Mouse (Mus musculus): ENCODE data around the gene Mavs. TPM values are rescaled to one million over a fixed set of nuclear protein-coding genes. Genes with fewer than 3 reads are reported as not detected.

The Mavs gene
- polyA plus RNA-seq, 1 experiment, result 47.6 TPM

DNA sequence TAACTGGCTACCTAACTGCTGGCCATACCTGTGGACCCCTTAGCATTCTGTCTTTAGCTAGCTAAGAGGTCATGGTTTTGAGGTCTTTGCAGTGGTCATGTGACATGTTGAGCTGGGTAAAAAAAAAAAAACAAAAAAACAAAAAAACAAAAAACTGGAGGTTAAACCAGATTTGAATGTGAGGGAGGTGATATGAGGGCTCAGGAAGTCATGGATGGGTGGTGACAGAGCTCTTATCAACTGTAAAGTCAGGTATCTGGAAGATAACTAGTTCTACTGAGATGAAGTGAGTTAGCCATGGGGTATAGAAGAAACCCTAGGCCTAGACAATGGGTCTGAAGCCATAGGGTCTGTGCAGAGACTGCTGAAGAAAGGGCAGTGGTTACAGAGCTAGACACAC, 8.3 kb downstream of the Mavs start:
- H3K27me3 ChIP-seq (ENCODE audit: control insufficient read depth, insufficient read depth, low read length), result no peaks in the 10 kb centered on the region
- no peak overlapping the region for H3K27ac ChIP-seq (ENCODE audit: insufficient read depth, low read length)
- TF ChIP-seq CTCF (IDR thresholded peaks at IDR 0.05; ENCODE audit: extremely low read depth, insufficient read depth, insufficient read length, insufficient replicate concordance) (no peak), POLR2A (IDR thresholded peaks at IDR 0.05; ENCODE audit: low read depth, low read length) (no peak)
- no peak overlapping the region for H3K4me3 ChIP-seq (ENCODE audit: extremely low read depth, insufficient read depth, insufficient read length)
- H3K36me3 ChIP-seq (ENCODE audit: control insufficient read depth, insufficient read depth, low read length), result peaks cover 65% of the 10 kb centered on the region
- H3K4me1 ChIP-seq (ENCODE audit: control insufficient read depth, insufficient read depth, insufficient read length), result no peaks in the 10 kb centered on the region
- no peak for DNase-seq (ENCODE audit: low read depth in 1 of 2, low spot score in 2 of 2)

DNA sequence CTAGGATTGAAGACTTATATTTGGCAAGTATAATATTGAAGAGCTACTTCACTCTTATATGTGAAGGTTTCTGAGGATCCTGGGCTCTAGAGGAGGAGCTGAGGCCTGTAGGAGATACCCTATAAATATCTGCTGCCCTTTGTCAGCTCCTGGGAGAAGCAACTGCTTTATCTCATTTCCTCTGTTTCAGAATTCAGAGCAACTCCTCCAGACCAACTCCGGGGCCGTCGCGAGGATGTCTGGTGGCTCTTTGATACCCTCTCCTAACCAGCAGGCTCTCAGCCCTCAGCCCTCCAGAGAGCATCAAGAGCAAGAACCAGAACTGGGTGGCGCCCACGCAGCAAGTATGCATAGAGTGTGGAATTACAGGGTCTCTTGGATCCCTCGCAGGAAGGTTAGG, 9.1 kb downstream of the Mavs start:
- peaks cover 66% of the 10 kb centered on the region for H3K36me3 ChIP-seq (ENCODE audit: control insufficient read depth, insufficient read depth, low read length)
- no peak overlapping the region for H3K4me3 ChIP-seq (ENCODE audit: extremely low read depth, insufficient read depth, insufficient read length)
- no peaks in the 10 kb centered on the region for H3K4me1 ChIP-seq (ENCODE audit: control insufficient read depth, insufficient read depth, insufficient read length)
- 89% methylated on average over 7 of the region's 7 CpGs for WGBS
- DNase-seq (ENCODE audit: low read depth in 1 of 2, low spot score in 2 of 2), result no peak
- no peak overlapping the region for H3K27ac ChIP-seq (ENCODE audit: insufficient read depth, low read length)
- TF ChIP-seq CTCF (IDR thresholded peaks at IDR 0.05; ENCODE audit: extremely low read depth, insufficient read depth, insufficient read length, insufficient replicate concordance), result no peak
- TF ChIP-seq POLR2A (IDR thresholded peaks at IDR 0.05; ENCODE audit: low read depth, low read length), result no peak
- no peaks in the 10 kb centered on the region for H3K27me3 ChIP-seq (ENCODE audit: control insufficient read depth, insufficient read depth, low read length)

DNA sequence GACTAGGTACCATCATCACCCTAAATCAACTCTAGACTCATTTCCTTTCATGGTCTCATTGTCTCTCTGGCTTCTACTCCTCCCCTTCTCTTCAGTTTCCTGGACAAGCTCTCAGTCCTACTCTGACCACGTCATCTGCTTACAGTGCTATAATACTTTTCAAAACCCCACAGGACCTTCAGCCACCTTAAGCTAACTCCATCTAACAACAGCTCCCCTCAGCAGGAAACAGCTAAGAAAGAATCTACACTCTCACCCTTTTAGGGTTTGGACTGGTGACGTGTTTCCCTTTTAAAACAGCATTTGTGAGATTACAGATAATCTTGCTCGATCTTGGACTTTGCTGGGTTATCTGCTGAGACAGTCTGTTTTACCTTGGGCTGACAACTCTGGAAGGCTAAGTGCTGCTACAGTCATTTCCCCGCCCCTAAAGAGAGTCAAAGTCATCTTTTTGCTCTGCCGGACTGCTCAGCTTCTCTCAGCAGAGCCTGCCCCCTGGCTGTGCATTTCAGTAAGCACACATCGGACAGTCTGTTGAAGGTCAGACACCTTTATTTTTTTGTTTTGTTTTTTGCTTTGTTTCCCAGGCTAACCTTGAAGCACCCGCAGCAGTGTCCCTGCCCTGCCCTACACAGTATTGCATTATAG, 19.9 kb downstream of the Mavs start:
- Histone ChIP-seq H3K27me3 (ENCODE audit: control insufficient read depth, insufficient read depth, low read length) (no peaks in the 10 kb centered on the region), H3K27ac (ENCODE audit: insufficient read depth, low read length) (no peak overlapping the region), H3K4me1 (ENCODE audit: control insufficient read depth, insufficient read depth, insufficient read length) (no peaks in the 10 kb centered on the region), H3K4me3 (ENCODE audit: extremely low read depth, insufficient read depth, insufficient read length) (no peak overlapping the region), H3K36me3 (ENCODE audit: control insufficient read depth, insufficient read depth, low read length) (peaks cover 2% of the 10 kb centered on the region; the same call in 1 of the 2 replicates)
- TF ChIP-seq CTCF (IDR thresholded peaks at IDR 0.05; ENCODE audit: extremely low read depth, insufficient read depth, insufficient read length, insufficient replicate concordance), result peak; percentile 86; the same call in 1 of the 2 replicates
- no peak for TF ChIP-seq POLR2A (IDR thresholded peaks at IDR 0.05; ENCODE audit: low read depth, low read length)
- peak; percentile 47 to 69 for DNase-seq (ENCODE audit: low read depth in 1 of 2, low spot score in 2 of 2)
- WGBS, result 8% methylated on average over 7 of the region's 7 CpGs

DNA sequence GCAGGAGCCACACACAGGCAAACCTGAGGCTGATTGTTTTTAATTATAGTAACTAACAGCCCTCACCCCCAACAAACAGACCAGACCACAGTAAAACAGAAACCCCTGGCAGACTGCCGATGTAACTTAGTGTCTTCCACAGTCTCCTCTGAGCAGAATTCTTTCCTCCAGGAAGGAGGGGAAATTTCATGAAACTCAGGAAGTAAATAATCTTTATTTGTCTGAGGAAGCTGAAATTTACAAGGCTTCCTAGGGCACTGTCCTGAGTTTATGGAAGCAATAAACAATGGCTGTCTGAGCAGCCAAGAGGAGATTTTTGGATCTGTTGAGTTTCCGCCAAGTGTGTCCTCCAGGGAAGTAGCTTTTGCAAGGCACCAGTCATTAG, 20.5 kb downstream of the Mavs start:
- DNase-seq (ENCODE audit: low read depth in 1 of 2, low spot score in 2 of 2), result no peak
- Histone ChIP-seq H3K4me1 (ENCODE audit: control insufficient read depth, insufficient read depth, insufficient read length) (no peaks in the 10 kb centered on the region), H3K27me3 (ENCODE audit: control insufficient read depth, insufficient read depth, low read length) (no peaks in the 10 kb centered on the region), H3K36me3 (ENCODE audit: control insufficient read depth, insufficient read depth, low read length) (no peaks in the 10 kb centered on the region), H3K4me3 (ENCODE audit: extremely low read depth, insufficient read depth, insufficient read length) (no peak overlapping the region), H3K27ac (ENCODE audit: insufficient read depth, low read length) (no peak overlapping the region)
- WGBS, result 52% methylated on average over 2 of the region's 2 CpGs
- TF ChIP-seq CTCF (IDR thresholded peaks at IDR 0.05; ENCODE audit: extremely low read depth, insufficient read depth, insufficient read length, insufficient replicate concordance), result no peak
- no peak for TF ChIP-seq POLR2A (IDR thresholded peaks at IDR 0.05; ENCODE audit: low read depth, low read length)

- DNase-seq (ENCODE audit: low read depth in 1 of 2, low spot score in 2 of 2), result no peak
- Histone ChIP-seq H3K27me3 (ENCODE audit: control insufficient read depth, insufficient read depth, low read length) (no peaks in the 10 kb centered on the region), H3K4me3 (ENCODE audit: extremely low read depth, insufficient read depth, insufficient read length) (no peak overlapping the region), H3K36me3 (ENCODE audit: control insufficient read depth, insufficient read depth, low read length) (no peaks in the 10 kb centered on the region), H3K4me1 (ENCODE audit: control insufficient read depth, insufficient read depth, insufficient read length) (no peaks in the 10 kb centered on the region), H3K27ac (ENCODE audit: insufficient read depth, low read length) (no peak overlapping the region)
- TF ChIP-seq CTCF (IDR thresholded peaks at IDR 0.05; ENCODE audit: extremely low read depth, insufficient read depth, insufficient read length, insufficient replicate concordance), result no peak
- no peak for TF ChIP-seq POLR2A (IDR thresholded peaks at IDR 0.05; ENCODE audit: low read depth, low read length)
- WGBS, result 82% methylated on average over 3 of the region's 3 CpGs
Measured at GRCm38 (mm10) chr2:131255738-131256137, 21.9 kb downstream of the Mavs start.

DNA sequence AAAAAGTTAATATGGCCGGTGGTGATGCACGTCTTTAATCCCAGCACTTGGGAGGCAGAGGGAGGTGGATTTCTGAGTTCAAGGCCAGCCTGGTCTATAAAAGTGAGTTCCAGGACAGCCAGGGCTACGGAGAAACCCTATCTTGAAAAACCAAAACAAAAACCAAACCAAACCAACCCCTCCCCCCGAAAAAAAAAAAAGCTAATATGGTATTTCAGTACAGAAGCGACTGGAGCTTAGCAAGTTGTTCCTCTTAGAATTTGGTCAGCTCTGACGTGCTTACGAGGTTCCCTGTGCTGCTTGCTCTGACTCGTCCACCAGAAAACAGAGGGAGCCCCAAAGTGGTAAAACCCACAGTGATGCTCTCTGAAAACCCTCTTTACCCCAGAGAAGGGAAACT, 24.8 kb downstream of the Mavs start:
- 67% methylated on average over 8 of the region's 8 CpGs for WGBS
- Histone ChIP-seq H3K4me1 (ENCODE audit: control insufficient read depth, insufficient read depth, insufficient read length) (no peaks in the 10 kb centered on the region), H3K36me3 (ENCODE audit: control insufficient read depth, insufficient read depth, low read length) (no peaks in the 10 kb centered on the region), H3K4me3 (ENCODE audit: extremely low read depth, insufficient read depth, insufficient read length) (no peak overlapping the region), H3K27me3 (ENCODE audit: control insufficient read depth, insufficient read depth, low read length) (no peaks in the 10 kb centered on the region), H3K27ac (ENCODE audit: insufficient read depth, low read length) (no peak overlapping the region)
- no peak for DNase-seq (ENCODE audit: low read depth in 1 of 2, low spot score in 2 of 2)
- no peak for TF ChIP-seq POLR2A (IDR thresholded peaks at IDR 0.05; ENCODE audit: low read depth, low read length)
- no peak for TF ChIP-seq CTCF (IDR thresholded peaks at IDR 0.05; ENCODE audit: extremely low read depth, insufficient read depth, insufficient read length, insufficient replicate concordance)

GRCm38 (mm10) chr2:131260544-131261307, 26.9 kb downstream of the Mavs start:
- Histone ChIP-seq H3K4me3 (ENCODE audit: extremely low read depth, insufficient read depth, insufficient read length) (no peak overlapping the region), H3K36me3 (ENCODE audit: control insufficient read depth, insufficient read depth, low read length) (no peaks in the 10 kb centered on the region), H3K27ac (ENCODE audit: insufficient read depth, low read length) (no peak overlapping the region), H3K27me3 (ENCODE audit: control insufficient read depth, insufficient read depth, low read length) (no peaks in the 10 kb centered on the region), H3K4me1 (ENCODE audit: control insufficient read depth, insufficient read depth, insufficient read length) (0 out of 2 replicates have a peak, but pooled peaks cover 2% of the 10 kb centered on the region)
- DNase-seq (ENCODE audit: low read depth in 1 of 2, low spot score in 2 of 2), result no peak
- WGBS, result 86% methylated on average over 9 of the region's 9 CpGs
- TF ChIP-seq CTCF (IDR thresholded peaks at IDR 0.05; ENCODE audit: extremely low read depth, insufficient read depth, insufficient read length, insufficient replicate concordance), result no peak
- TF ChIP-seq POLR2A (IDR thresholded peaks at IDR 0.05; ENCODE audit: low read depth, low read length), result no peak
